In genomic region chr11:71745875-71746274, GRCm38 (mm10) we compare ENCODE assay signal across 25 mouse cellular contexts. TPM values are rescaled to one million over a fixed set of nuclear protein-coding genes. Genes with fewer than 3 reads are reported as not detected.
DNase-seq lines count a peak whose midpoint lies in the region; ATAC-seq and TF ChIP-seq lines count a peak whose summit lies in the region.
"Had no signal": no experiment of that assay in that cellular context is flagged by ENCODE, and none has a peak within 500 bp of the region (broad histone marks: within the 10 kb centered on the region; RNA-seq: fewer than 3 reads in every experiment).

No protein-coding gene starts in this region.

- no peak overlapping the region for H3K9ac ChIP-seq in heart, embryonic 12.5 days
- H3K9ac ChIP-seq: forebrain, embryonic 13.5 days; limb, embryonic 15.5 days; liver, embryonic 14.5 days; lung, embryonic 14.5 days; neural tube, embryonic 12.5 days had no signal

- H3K4me3 ChIP-seq in layer of hippocampus, adult 2 months = no peak overlapping the region
- no peak overlapping the region for H3K4me3 ChIP-seq in cortical plate, adult 2 months (ENCODE audit: insufficient read depth, low read length)
- H3K4me3 ChIP-seq in heart, embryonic 12.5 days = no peak overlapping the region
- H3K4me3 ChIP-seq: forebrain, embryonic 13.5 days; limb, embryonic 15.5 days; megakaryocyte, embryonic 14.5 days; neural tube, embryonic 12.5 days had no signal

- no peak for ATAC-seq in heart, embryonic 12.5 days (ENCODE audit: insufficient number of reproducible peaks, low FRiP score)
- ATAC-seq: CD4-positive, CD25-positive, alpha-beta regulatory T cell, adult 4 months; forebrain, embryonic 13.5 days; hindbrain, postnatal 0 days; intestine, embryonic 16.5 days had no signal

- DNase-seq in cerebellum, adult 9-11 months = peak; percentile 52
- DNase-seq in cerebellum, adult 11-12 months = no peak
- peak; percentile 52 to 68 for DNase-seq in layer of hippocampus, adult 2 months (ENCODE audit: low spot score in 2 of 2)
- DNase-seq in layer of hippocampus, adult 11-12 months (ENCODE audit: low spot score) = no peak
- DNase-seq in right cerebral cortex, postnatal 25 days = peak; percentile 53
- DNase-seq: adrenal gland, postnatal 14 days; gastrocnemius, postnatal 14 days; heart, adult 11 months; heart, postnatal 10 days; kidney, adult 9 months; kidney, postnatal 14 days; lung, embryonic 14.5 days; midbrain, embryonic 14.5 days had no signal

- peaks cover 14% of the 10 kb centered on the region for H3K27me3 ChIP-seq in heart, embryonic 12.5 days (replicated peaks)
- H3K27me3 ChIP-seq: forebrain, embryonic 13.5 days had no signal

- WGBS in heart, embryonic 12.5 days = 77% methylated on average over 3 of the region's 3 CpGs

- peaks cover 2% of the 10 kb centered on the region; the same call in 1 of the 2 replicates for H3K4me1 ChIP-seq in cortical plate, adult 2 months (ENCODE audit: control insufficient read depth, insufficient read depth, low read length)
- peaks cover under 1% of the 10 kb centered on the region; the same call in 1 of the 2 replicates for H3K4me1 ChIP-seq in heart, embryonic 12.5 days (replicated peaks)

- no peak overlapping the region for H3K4me2 ChIP-seq in heart, embryonic 12.5 days
- H3K4me2 ChIP-seq: forebrain, embryonic 13.5 days; heart, embryonic 11.5 days; limb, embryonic 15.5 days; lung, embryonic 14.5 days; neural tube, embryonic 12.5 days had no signal

- no peaks in the 10 kb centered on the region for H3K36me3 ChIP-seq in heart, embryonic 12.5 days
- H3K36me3 ChIP-seq: limb, embryonic 15.5 days; neural tube, embryonic 12.5 days had no signal

- no peak for TF ChIP-seq POLR2A in cortical plate, adult 2 months (IDR thresholded peaks at IDR 0.05; ENCODE audit: extremely low read depth, insufficient read depth, low read length)

- peak overlapping the region; percentile 67; the same call in 1 of the 2 replicates for H3K27ac ChIP-seq in layer of hippocampus, adult 2 months
- H3K27ac ChIP-seq in cortical plate, adult 2 months (ENCODE audit: insufficient read depth, low read length) = no peak overlapping the region
- no peak overlapping the region for H3K27ac ChIP-seq in heart, embryonic 12.5 days (ENCODE audit: poor library complexity, severe bottlenecking)
- H3K27ac ChIP-seq: forebrain, embryonic 13.5 days; hindbrain, postnatal 0 days; limb, embryonic 15.5 days; liver, embryonic 14.5 days; neural tube, embryonic 12.5 days; stomach, postnatal 0 days had no signal

- no peaks in the 10 kb centered on the region for H3K9me3 ChIP-seq in heart, embryonic 12.5 days (replicated peaks)
- H3K9me3 ChIP-seq: forebrain, embryonic 13.5 days; limb, embryonic 15.5 days; neural tube, embryonic 12.5 days had no signal

- TF ChIP-seq CTCF in layer of hippocampus, adult 2 months (conservative IDR thresholded peaks at IDR 0.05) = peak; percentile 22
- TF ChIP-seq CTCF in cortical plate, adult 2 months (IDR thresholded peaks at IDR 0.05; ENCODE audit: extremely low read depth, insufficient read depth, low read length) = 0 out of 2 replicates have a peak, but pooled peaks have one; percentile 10

RNA-seq across cellular contexts. Expression of gene Wscd1, which starts 3.8 kb away (rescaled TPM):
- total RNA-seq in layer of hippocampus, adult 2 months (2021) = 100 to 1,000 TPM; 111 to 114 TPM
- polyA plus RNA-seq in cortical plate, adult 2 months (2012; rRNA removed) = 66.6 TPM in 2 replicates
- 3.1 and 4.2 TPM in 2 replicates for polyA plus RNA-seq in heart, embryonic 12.5 days (2016; fragmentation: Nextera tagmentation; extraction: Ambion mirVana)
- polyA plus RNA-seq: CD4-positive, CD25-positive, alpha-beta regulatory T cell, adult 4 months had no signal

Comparison
In these comparisons a context has a peak if more than half of its experiments do, and no peak if none do; other contexts are left out.
1. DNase-seq: peak in cerebellum, adult 9-11 months (single experiment), layer of hippocampus, adult 2 months (2 of 2) and right cerebral cortex, postnatal 25 days (single experiment); none in cerebellum, adult 11-12 months (single experiment) and layer of hippocampus, adult 11-12 months (single experiment).
2. RNA of gene Wscd1, which starts 3.8 kb away (polyA plus RNA-seq): 66.6 TPM in cortical plate, adult 2 months; 3.1 to 4.2 TPM in heart, embryonic 12.5 days; every median in the first group is over 10 times any median in the second.